Mouse (Mus musculus) cortical plate, adult 2 months (tissue): Measurements from ENCODE around the gene Fam69b. TPM values are rescaled to one million over a fixed set of nuclear protein-coding genes. Genes with fewer than 3 reads are reported as not detected.
"Not testable (repeated sequence)": the region's sequence is repeated elsewhere in the genome, so short reads cannot be mapped to it uniquely, and the experiment has no call there.

Experiments
- H3K27ac ChIP-seq: fragments of 200-500 bp; 2 replicates; pipeline ENCODE4 v1.5.1; 2012; ENCODE audit warnings: low read length, control low read depth, inconsistent platforms; ENCODE audit not compliant: insufficient read depth
- H3K4me1 ChIP-seq: fragments of 200-500 bp; 2 replicates; pipeline ENCODE4 v1.6.1; 2011; ENCODE audit warnings: low read length; ENCODE audit not compliant: control insufficient read depth, insufficient read depth
- H3K4me3 ChIP-seq: fragments of 200-500 bp; 2 replicates; pipeline ENCODE4 v1.5.1; 2011; ENCODE audit warnings: mild to moderate bottlenecking, low read length, control low read depth; ENCODE audit not compliant: insufficient read depth
- CTCF ChIP-seq: fragments of 200-500 bp; IDR thresholded peaks from 2 replicates; pipeline ENCODE4 v1.5.1; 2011; ENCODE audit warnings: mild to moderate bottlenecking, control low read depth, low read length; ENCODE audit not compliant: insufficient read depth; ENCODE audit errors: extremely low read depth
- POLR2A ChIP-seq: fragments of 200-500 bp; IDR thresholded peaks from 2 replicates; pipeline ENCODE4 v1.6.1; 2011; ENCODE audit warnings: mild to moderate bottlenecking, low read length, control low read depth; ENCODE audit not compliant: insufficient read depth; ENCODE audit errors: extremely low read depth
- polyA plus RNA-seq: library from polyadenylated mRNA; depleted of rRNA; stranded (reverse); fragments of >200 nt; gene quantifications from 2 replicates; pipeline ENCODE4 v1.2.3, GENCODE M21; 2012

Gene Fam69b
- polyA plus RNA-seq, 1 experiment, result 88.8 TPM

- Histone ChIP-seq H3K27ac (no peak overlapping the region), H3K4me3 (no peak overlapping the region), H3K4me1 (peaks cover 5% of the 10 kb centered on the region)
- no peak for TF ChIP-seq POLR2A
- TF ChIP-seq CTCF, result no peak
Observed at GRCm38 (mm10) chr2:26641006-26641647, 12.9 kb downstream of the Fam69b start.

- H3K4me1 ChIP-seq, result no peaks in the 10 kb centered on the region
- no peak overlapping the region for H3K4me3 ChIP-seq
- TF ChIP-seq CTCF (peak; percentile 41; the same call in 1 of the 2 replicates), POLR2A (no peak)
- H3K27ac ChIP-seq, result no peak overlapping the region
Observed at GRCm38 (mm10) chr2:26643942-26644341, 15.7 kb downstream of the Fam69b start.

GRCm38 (mm10) chr2:26646643-26647293, 18.5 kb downstream of the Fam69b start:
- no peak for TF ChIP-seq POLR2A
- TF ChIP-seq CTCF, result peak; percentile 100
- Histone ChIP-seq H3K27ac (no peak overlapping the region), H3K4me3 (no peak overlapping the region), H3K4me1 (no peaks in the 10 kb centered on the region)

GRCm38 (mm10) chr2:26654687-26655086, 26.4 kb downstream of the Fam69b start:
- Histone ChIP-seq H3K4me1 (no peaks in the 10 kb centered on the region), H3K27ac (no peak overlapping the region)
- TF ChIP-seq POLR2A (no peak), CTCF (no peak)

GRCm38 (mm10) chr2:26657426-26657825, 29.2 kb downstream of the Fam69b start:
- TF ChIP-seq CTCF, result no peak
- no peak for TF ChIP-seq POLR2A
- H3K4me3 ChIP-seq, result no peak overlapping the region
- no peak overlapping the region for H3K27ac ChIP-seq
- no peaks in the 10 kb centered on the region for H3K4me1 ChIP-seq

More at GRCm38 (mm10) chr2:26654687-26655086, 26.4 kb downstream of the Fam69b start:
- H3K4me3 ChIP-seq, result no peak overlapping the region

- no peaks in the 10 kb centered on the region for H3K4me1 ChIP-seq
- H3K4me3 ChIP-seq, result no peak overlapping the region
- TF ChIP-seq CTCF, result no peak
- TF ChIP-seq POLR2A, result no peak
- no peak overlapping the region for H3K27ac ChIP-seq
Observed at GRCm38 (mm10) chr2:26661143-26661752, 33.0 kb downstream of the Fam69b start.

- H3K27ac ChIP-seq, result no peak overlapping the region
- no peak for TF ChIP-seq POLR2A
- TF ChIP-seq CTCF, result no peak
- H3K4me1 ChIP-seq, result no peaks in the 10 kb centered on the region
- no peak overlapping the region for H3K4me3 ChIP-seq
Observed at GRCm38 (mm10) chr2:26661768-26662508, 33.7 kb downstream of the Fam69b start.

GRCm38 (mm10) chr2:26662509-26662882, 34.2 kb downstream of the Fam69b start:
- Histone ChIP-seq H3K4me1 (no peaks in the 10 kb centered on the region), H3K4me3 (no peak overlapping the region), H3K27ac (no peak overlapping the region)
- TF ChIP-seq CTCF, result no peak
- no peak for TF ChIP-seq POLR2A

GRCm38 (mm10) chr2:26663112-26663511, 34.9 kb downstream of the Fam69b start:
- TF ChIP-seq CTCF (no peak), POLR2A (no peak)
- H3K27ac ChIP-seq, result no peak overlapping the region
- no peaks in the 10 kb centered on the region for H3K4me1 ChIP-seq
- no peak overlapping the region for H3K4me3 ChIP-seq

GRCm38 (mm10) chr2:26663551-26663950, 35.3 kb downstream of the Fam69b start:
- H3K27ac ChIP-seq, H3K4me3 ChIP-seq, H3K4me1 ChIP-seq: not testable (repeated sequence)
- peak; percentile 13; the same call in 1 of the 2 replicates for TF ChIP-seq CTCF

GRCm38 (mm10) chr2:26668746-26669145, 40.5 kb downstream of the Fam69b start:
- no peak overlapping the region for H3K27ac ChIP-seq
- no peak overlapping the region for H3K4me3 ChIP-seq
- TF ChIP-seq CTCF, result no peak
- no peak for TF ChIP-seq POLR2A
- no peaks in the 10 kb centered on the region for H3K4me1 ChIP-seq
